15 mouse cellular contexts compared by ENCODE assay signal in genomic region chr5:20153359-20154125, GRCm38 (mm10).
DNase-seq lines count a peak whose midpoint lies in the region; ATAC-seq lines count a peak whose summit lies in the region.
"Had no signal": no experiment of that assay in that cellular context is flagged by ENCODE, and none has a peak within 500 bp of the region (broad histone marks: within the 10 kb centered on the region; RNA-seq: fewer than 3 reads in every experiment).

No protein-coding gene starts in this region.

- intact Hi-C loops in left cerebral cortex, postnatal 36 days (cut with DNase I) = no loop called here

- no peaks in the 10 kb centered on the region for H3K36me3 ChIP-seq in embryonic facial prominence, embryonic 11.5 days (replicated peaks; ENCODE audit: control insufficient read depth, insufficient read depth, low read depth, low read length)
- H3K36me3 ChIP-seq in embryonic facial prominence, embryonic 10.5 days (replicated peaks) = no peaks in the 10 kb centered on the region
- no peaks in the 10 kb centered on the region for H3K36me3 ChIP-seq in midbrain, embryonic 15.5 days (replicated peaks)
- H3K36me3 ChIP-seq: embryonic facial prominence, embryonic 13.5 days; heart, embryonic 10.5 days; liver, embryonic 15.5 days had no signal

- H3K4me1 ChIP-seq in embryonic facial prominence, embryonic 11.5 days (ENCODE audit: control insufficient read depth, insufficient read depth, low read length) = no peaks in the 10 kb centered on the region
- H3K4me1 ChIP-seq in embryonic facial prominence, embryonic 10.5 days = no peaks in the 10 kb centered on the region
- H3K4me1 ChIP-seq in midbrain, embryonic 15.5 days = peaks cover 8% of the 10 kb centered on the region
- H3K4me1 ChIP-seq: embryonic facial prominence, embryonic 13.5 days; heart, embryonic 10.5 days; liver, embryonic 15.5 days had no signal

- no peak overlapping the region for H3K27ac ChIP-seq in embryonic facial prominence, embryonic 11.5 days (replicated peaks; ENCODE audit: low read depth, low read length)
- no peak overlapping the region for H3K27ac ChIP-seq in embryonic facial prominence, embryonic 10.5 days (replicated peaks)
- H3K27ac ChIP-seq in midbrain, embryonic 15.5 days = no peak overlapping the region; the same call in 1 of the 2 replicates
- H3K27ac ChIP-seq: embryonic facial prominence, embryonic 13.5 days; heart, embryonic 10.5 days; liver, embryonic 15.5 days had no signal

- no peak for ATAC-seq in embryonic facial prominence, embryonic 11.5 days (replicated peaks; ENCODE audit: insufficient number of reproducible peaks, low FRiP score, low TSS enrichment, low read depth)
- 0 out of 2 replicates have a peak, but pooled peaks have one; percentile 50 for ATAC-seq in midbrain, embryonic 15.5 days (replicated peaks)
- ATAC-seq in erythroblast, adult 5-6 weeks (replicated peaks; ENCODE audit: low FRiP score, poor library complexity, severe bottlenecking) = no peak

- H3K4me2 ChIP-seq in embryonic facial prominence, embryonic 11.5 days (ENCODE audit: low read depth, low read length) = no peak overlapping the region
- H3K4me2 ChIP-seq in midbrain, embryonic 15.5 days = no peak overlapping the region
- H3K4me2 ChIP-seq: embryonic facial prominence, embryonic 13.5 days; liver, embryonic 15.5 days had no signal

- H3K27me3 ChIP-seq in embryonic facial prominence, embryonic 11.5 days (ENCODE audit: control insufficient read depth, insufficient read depth, low read length) = no peaks in the 10 kb centered on the region
- H3K27me3 ChIP-seq in embryonic facial prominence, embryonic 10.5 days (replicated peaks; ENCODE audit: low read depth, poor library complexity, severe bottlenecking) = no peaks in the 10 kb centered on the region
- no peaks in the 10 kb centered on the region for H3K27me3 ChIP-seq in midbrain, embryonic 15.5 days (replicated peaks)
- H3K27me3 ChIP-seq: embryonic facial prominence, embryonic 13.5 days; liver, embryonic 15.5 days had no signal

- no peak overlapping the region for H3K9ac ChIP-seq in embryonic facial prominence, embryonic 11.5 days (replicated peaks; ENCODE audit: low read length)
- no peak overlapping the region for H3K9ac ChIP-seq in midbrain, embryonic 15.5 days
- H3K9ac ChIP-seq: embryonic facial prominence, embryonic 13.5 days; liver, embryonic 15.5 days had no signal

- peak; percentile 74 for DNase-seq in embryonic facial prominence, embryonic 11.5 days (ENCODE audit: low spot score)
- no peak for DNase-seq in embryonic facial prominence, embryonic 10.5 days (ENCODE audit: low spot score)
- peak; percentile 52 for DNase-seq in layer of hippocampus, adult 9-11 months
- DNase-seq in layer of hippocampus, postnatal 10 days (ENCODE audit: low spot score in 2 of 2) = no peak
- DNase-seq in embryo, embryonic 10.5 days (ENCODE audit: low spot score) = peak; percentile 37
- no peak for DNase-seq in left cerebral cortex, postnatal 36 days (ENCODE audit: low spot score in 2 of 2)
- DNase-seq: adrenal gland, postnatal 25 days; B cell, adult 2 months; cerebellum, adult 18-20 months; kidney, adult 8-10 months had no signal

- no peak overlapping the region for H3K4me3 ChIP-seq in embryonic facial prominence, embryonic 11.5 days (ENCODE audit: low read depth, low read length)
- H3K4me3 ChIP-seq in embryonic facial prominence, embryonic 10.5 days = no peak overlapping the region
- H3K4me3 ChIP-seq in midbrain, embryonic 15.5 days = no peak overlapping the region
- H3K4me3 ChIP-seq: embryonic facial prominence, embryonic 13.5 days; heart, embryonic 10.5 days; liver, embryonic 15.5 days had no signal

- H3K9me3 ChIP-seq in embryonic facial prominence, embryonic 11.5 days (replicated peaks; ENCODE audit: control insufficient read depth, low read length) = no peaks in the 10 kb centered on the region
- H3K9me3 ChIP-seq in embryonic facial prominence, embryonic 10.5 days = no peaks in the 10 kb centered on the region
- H3K9me3 ChIP-seq in midbrain, embryonic 15.5 days = no peaks in the 10 kb centered on the region
- H3K9me3 ChIP-seq: embryonic facial prominence, embryonic 13.5 days; heart, embryonic 10.5 days; liver, embryonic 15.5 days had no signal

- WGBS in embryonic facial prominence, embryonic 11.5 days = 48% methylated on average over 3 of the region's 3 CpGs
- 54% methylated on average over 3 of the region's 3 CpGs for WGBS in embryonic facial prominence, embryonic 10.5 days
- 23% methylated on average over 3 of the region's 3 CpGs for whole genome bisulfite sequencing in midbrain, embryonic 15.5 days

Comparison
In these comparisons a context has a peak if more than half of its experiments do, and no peak if none do; other contexts are left out.
1. DNase-seq: peak in embryonic facial prominence, embryonic 11.5 days (single experiment), layer of hippocampus, adult 9-11 months (single experiment) and embryo, embryonic 10.5 days (single experiment); none in embryonic facial prominence, embryonic 10.5 days (single experiment), layer of hippocampus, postnatal 10 days (0 of 2) and left cerebral cortex, postnatal 36 days (0 of 2).